Mouse (Mus musculus) erythroblast, embryonic 14.5 days (primary cell): ENCODE measurements around the gene Ddias.

Experiments
- GATA1 ChIP-seq: IDR thresholded peaks from 2 replicates; pipeline ENCODE4 v1.6.1; 2012; ENCODE audit warnings: low read length, inconsistent platforms, mixed read lengths
- TAL1 ChIP-seq: IDR thresholded peaks from 3 replicates; pipeline ENCODE4 v1.6.1; 2012; ENCODE audit warnings: low read length, inconsistent platforms, mixed read lengths

- TF ChIP-seq TAL1, result no peak
- no peak for TF ChIP-seq GATA1
Observed at GRCm38 (mm10) chr7:92890211-92890610, 16.2 kb upstream of the Ddias start.
